ENCODE assay signal across 21 mouse cellular contexts in genomic region chr9:34463666-34464065, GRCm38 (mm10). TPM values are rescaled to one million over a fixed set of nuclear protein-coding genes. Genes with fewer than 3 reads are reported as not detected.
DNase-seq lines count a peak whose midpoint lies in the region; ATAC-seq and TF ChIP-seq lines count a peak whose summit lies in the region.
"Had no signal": no experiment of that assay in that cellular context is flagged by ENCODE, and none has a peak within 500 bp of the region (broad histone marks: within the 10 kb centered on the region; RNA-seq: fewer than 3 reads in every experiment).

No protein-coding gene starts in this region.

- H3K4me1 ChIP-seq in forebrain, embryonic 13.5 days: peaks cover 9% of the 10 kb centered on the region; the same call in 1 of the 2 replicates
- H3K4me1 ChIP-seq in forebrain, embryonic 16.5 days (replicated peaks; ENCODE audit: control insufficient read depth, insufficient read depth, low read length): peaks cover 6% of the 10 kb centered on the region; the same call in 1 of the 2 replicates
- H3K4me1 ChIP-seq in lung, embryonic 14.5 days (ENCODE audit: insufficient read depth): no peaks in the 10 kb centered on the region
- no peaks in the 10 kb centered on the region for H3K4me1 ChIP-seq in lung, adult 2 months (ENCODE audit: control insufficient read depth, insufficient read depth, low read length)
- H3K4me1 ChIP-seq: embryonic facial prominence, embryonic 13.5 days; heart, embryonic 10.5 days; hindbrain, embryonic 10.5 days; intestine, embryonic 15.5 days had no signal

- no peak for TF ChIP-seq CTCF in lung, embryonic 14.5 days (IDR thresholded peaks at IDR 0.05; ENCODE audit: low read depth)
- TF ChIP-seq CTCF in lung, adult 2 months (IDR thresholded peaks at IDR 0.05; ENCODE audit: insufficient read depth, low read length): no peak

- ATAC-seq in forebrain, embryonic 13.5 days: 0 out of 2 replicates have a peak, but pooled peaks have one; percentile 8
- ATAC-seq in forebrain, embryonic 16.5 days: no peak
- ATAC-seq in lung, embryonic 14.5 days (ENCODE audit: insufficient read depth): no peak
- ATAC-seq: forebrain, postnatal 0 days; intestine, embryonic 15.5 days had no signal

- H3K9me3 ChIP-seq in forebrain, embryonic 13.5 days (replicated peaks): no peaks in the 10 kb centered on the region
- H3K9me3 ChIP-seq in forebrain, embryonic 16.5 days (ENCODE audit: control insufficient read depth, low read length): no peaks in the 10 kb centered on the region
- H3K9me3 ChIP-seq in lung, embryonic 14.5 days (ENCODE audit: low read depth, low read length): no peaks in the 10 kb centered on the region
- H3K9me3 ChIP-seq: embryonic facial prominence, embryonic 13.5 days; heart, embryonic 10.5 days; hindbrain, embryonic 10.5 days; intestine, embryonic 15.5 days had no signal

- H3K9ac ChIP-seq in forebrain, embryonic 13.5 days: no peak overlapping the region
- no peak overlapping the region for H3K9ac ChIP-seq in forebrain, embryonic 16.5 days (replicated peaks; ENCODE audit: low read depth, low read length)
- no peak overlapping the region for H3K9ac ChIP-seq in lung, embryonic 14.5 days
- H3K9ac ChIP-seq: embryonic facial prominence, embryonic 13.5 days; forebrain, postnatal 0 days; hindbrain, embryonic 14.5 days; intestine, embryonic 15.5 days had no signal

- TF ChIP-seq POLR2A in lung, adult 2 months (IDR thresholded peaks at IDR 0.05; ENCODE audit: borderline replicate concordance, extremely low read depth, low read depth, low read length): no peak

- no peak overlapping the region for H3K27ac ChIP-seq in forebrain, embryonic 13.5 days
- H3K27ac ChIP-seq in forebrain, embryonic 16.5 days (ENCODE audit: low read length): no peak overlapping the region
- no peak overlapping the region for H3K27ac ChIP-seq in lung, embryonic 14.5 days (ENCODE audit: low read depth)
- H3K27ac ChIP-seq: embryonic facial prominence, embryonic 13.5 days; heart, embryonic 10.5 days; hindbrain, embryonic 10.5 days; hindbrain, embryonic 14.5 days; intestine, embryonic 15.5 days had no signal

- no peak overlapping the region for H3K4me2 ChIP-seq in forebrain, embryonic 13.5 days
- H3K4me2 ChIP-seq in forebrain, embryonic 16.5 days (ENCODE audit: low read length): no peak overlapping the region
- no peak overlapping the region for H3K4me2 ChIP-seq in lung, embryonic 14.5 days
- H3K4me2 ChIP-seq: embryonic facial prominence, embryonic 13.5 days; hindbrain, embryonic 14.5 days; intestine, embryonic 15.5 days had no signal

- no peak overlapping the region for H3K4me3 ChIP-seq in forebrain, embryonic 13.5 days
- no peak overlapping the region for H3K4me3 ChIP-seq in forebrain, embryonic 16.5 days (replicated peaks; ENCODE audit: low read length)
- no peak overlapping the region for H3K4me3 ChIP-seq in lung, embryonic 14.5 days (ENCODE audit: low read depth, low read length)
- no peak overlapping the region for H3K4me3 ChIP-seq in lung, adult 2 months (replicated peaks; ENCODE audit: extremely low read depth, low read depth, low read length)
- H3K4me3 ChIP-seq: embryonic facial prominence, embryonic 13.5 days; heart, embryonic 10.5 days; hindbrain, embryonic 10.5 days; intestine, embryonic 15.5 days had no signal

- peak; percentile 54 for DNase-seq in kidney, postnatal 10 days
- no peak for DNase-seq in kidney, adult 9 months
- peak; percentile 44 for DNase-seq in lung, embryonic 14.5 days
- no peak for DNase-seq in lung, adult 2 months
- DNase-seq in gastrocnemius, postnatal 36 days: no peak
- DNase-seq: adrenal gland, adult 2 months; adrenal gland, postnatal 25 days; cerebellum, adult 8-10 months; cerebellum, postnatal 25 days; forebrain, postnatal 0 days; gastrocnemius, postnatal 14 days; heart, postnatal 10 days had no signal

- H3K27me3 ChIP-seq in forebrain, embryonic 13.5 days: no peaks in the 10 kb centered on the region
- H3K27me3 ChIP-seq in forebrain, embryonic 16.5 days (replicated peaks; ENCODE audit: control insufficient read depth, insufficient read depth, low read length): no peaks in the 10 kb centered on the region
- no peaks in the 10 kb centered on the region for H3K27me3 ChIP-seq in lung, embryonic 14.5 days (ENCODE audit: insufficient read depth, low read length)
- H3K27me3 ChIP-seq: embryonic facial prominence, embryonic 13.5 days; intestine, embryonic 15.5 days had no signal

- H3K36me3 ChIP-seq in forebrain, embryonic 13.5 days (ENCODE audit: poor library complexity, severe bottlenecking): no peaks in the 10 kb centered on the region
- H3K36me3 ChIP-seq in forebrain, embryonic 16.5 days (ENCODE audit: control insufficient read depth, insufficient read depth): no peaks in the 10 kb centered on the region
- no peaks in the 10 kb centered on the region for H3K36me3 ChIP-seq in lung, embryonic 14.5 days (ENCODE audit: insufficient read depth)
- H3K36me3 ChIP-seq: embryonic facial prominence, embryonic 13.5 days; heart, embryonic 10.5 days; hindbrain, embryonic 10.5 days; intestine, embryonic 15.5 days had no signal

- intact Hi-C loops in gastrocnemius, postnatal 36 days (cut with DNase I): no loop called here

- 23% methylated on average over 2 of the region's 2 CpGs for WGBS in forebrain, embryonic 13.5 days
- WGBS in forebrain, embryonic 16.5 days: 16% methylated on average over 2 of the region's 2 CpGs
- WGBS in lung, embryonic 14.5 days: 34% methylated on average over 2 of the region's 2 CpGs
- 41% methylated on average over 2 of the region's 2 CpGs for WGBS in lung, adult 2 months

RNA-seq across cellular contexts. Expression of gene Kirrel3, which starts 22.0 kb away (rescaled TPM):
- 17.1 and 23.2 TPM in 2 replicates for polyA plus RNA-seq in forebrain, embryonic 13.5 days (2015; fragmentation: Nextera tagmentation; extraction: Ambion mirVana)
- 48.8 and 62.7 TPM in 2 replicates for polyA plus RNA-seq in forebrain, embryonic 16.5 days (2015; fragmentation: Nextera tagmentation; extraction: Ambion mirVana)
- 1.4 and 1.8 TPM in 2 replicates for polyA plus RNA-seq in lung, embryonic 14.5 days (2014; fragmentation: Nextera tagmentation; extraction: Ambion mirVana)
- polyA plus RNA-seq in lung, adult 2 months (2012; rRNA removed): 0.37 and 0.80 TPM in 2 replicates
- total RNA-seq in gastrocnemius, postnatal 36 days (2021): under 1 TPM; 0.51 to 0.54 TPM
- total RNA-seq: CH12.LX; granulocyte monocyte progenitor cell, adult 5-6 weeks had no signal

Comparison
In these comparisons a context has a peak if more than half of its experiments do, and no peak if none do; other contexts are left out.
1. DNase-seq: peak in kidney, postnatal 10 days (single experiment) and lung, embryonic 14.5 days (single experiment); none in kidney, adult 9 months (single experiment), lung, adult 2 months (single experiment) and gastrocnemius, postnatal 36 days (0 of 2).